Mouse (Mus musculus): Measurements from ENCODE around the gene Dstn.

- TF ChIP-seq CTCF (IDR thresholded peaks at IDR 0.05; ENCODE audit: low read depth, low read length) (no peak), POLR2A (IDR thresholded peaks at IDR 0.05; ENCODE audit: extremely low read depth, insufficient read depth, low read length) (no peak)
Measured at GRCm38 (mm10) chr2:143915600-143916135, 548 bp downstream of the Dstn start.
